Mouse (Mus musculus) cerebral cortex, adult 2 months (tissue): Measurements from ENCODE around the gene Saysd1.

Experiments used
- WGBS: fragments of 180-500 bp; shearing (Covaris S2); methylation state at CpG from one replicate; pipeline ENCODE4 v1.1.7; 2018; 5-methylcytosine and 5-hydroxymethylcytosine counted together

Gene Saysd1

GRCm38 (mm10) chr14:20164438-20164837 lies 26.1 kb upstream of the Saysd1 start:
- WGBS, result 95% methylated on average over 7 of the region's 7 CpGs

- WGBS, result 72% methylated on average over 6 of the region's 6 CpGs
These were observed 24.4 kb upstream of the Saysd1 start for GRCm38 (mm10) chr14:20162686-20163085.

- 78% methylated on average over 8 of the region's 8 CpGs for whole genome bisulfite sequencing
These were observed 20.7 kb upstream of the Saysd1 start for GRCm38 (mm10) chr14:20158727-20159681.

- 94% methylated on average over 10 of the region's 10 CpGs for WGBS
These were observed 19.3 kb upstream of the Saysd1 start for GRCm38 (mm10) chr14:20157595-20157994.

GRCm38 (mm10) chr14:20155718-20156117 lies 17.4 kb upstream of the Saysd1 start:
- 77% methylated on average over 10 of the region's 10 CpGs for WGBS

- WGBS, result 72% methylated on average over 4 of the region's 4 CpGs
These were observed 16.6 kb upstream of the Saysd1 start for GRCm38 (mm10) chr14:20154937-20155336.

GRCm38 (mm10) chr14:20154245-20154644 lies 15.9 kb upstream of the Saysd1 start:
- 91% methylated on average over 7 of the region's 7 CpGs for WGBS

- 94% methylated on average over 22 of the region's 22 CpGs for WGBS
These were observed 11.1 kb upstream of the Saysd1 start for GRCm38 (mm10) chr14:20149127-20150080.

GRCm38 (mm10) chr14:20148514-20148913 lies 10.2 kb upstream of the Saysd1 start:
- 94% methylated on average over 11 of the region's 11 CpGs for WGBS

GRCm38 (mm10) chr14:20147854-20148253 lies 9.5 kb upstream of the Saysd1 start:
- WGBS, result 93% methylated on average over 7 of the region's 7 CpGs

GRCm38 (mm10) chr14:20144093-20144492 lies 5.8 kb upstream of the Saysd1 start:
- WGBS, result 59% methylated on average over 4 of the region's 4 CpGs

GRCm38 (mm10) chr14:20134965-20135671 lies 3.2 kb downstream of the Saysd1 start:
- WGBS, result 93% methylated on average over 10 of the region's 10 CpGs

GRCm38 (mm10) chr14:20128162-20128561 lies 10.2 kb downstream of the Saysd1 start:
- WGBS, result 95% methylated on average over 6 of the region's 6 CpGs

- WGBS, result 80% methylated on average over 15 of the region's 15 CpGs
These were observed 10.8 kb downstream of the Saysd1 start for GRCm38 (mm10) chr14:20127406-20128087.

GRCm38 (mm10) chr14:20120868-20121267 lies 17.5 kb downstream of the Saysd1 start:
- WGBS, result 77% methylated on average over 5 of the region's 5 CpGs

GRCm38 (mm10) chr14:20120012-20120411 lies 18.3 kb downstream of the Saysd1 start:
- 68% methylated on average over 11 of the region's 11 CpGs for WGBS

- 72% methylated on average over 9 of the region's 9 CpGs for WGBS
These were observed 22.2 kb downstream of the Saysd1 start for GRCm38 (mm10) chr14:20116149-20116605.

GRCm38 (mm10) chr14:20114951-20115350 lies 23.4 kb downstream of the Saysd1 start:
- 92% methylated on average over 6 of the region's 6 CpGs for WGBS

GRCm38 (mm10) chr14:20113964-20114363 lies 24.4 kb downstream of the Saysd1 start:
- 12% methylated on average over 6 of the region's 6 CpGs for WGBS

GRCm38 (mm10) chr14:20113189-20113961 lies 25.0 kb downstream of the Saysd1 start:
- 67% methylated on average over 7 of the region's 7 CpGs for WGBS
